Mouse (Mus musculus): Measurements from ENCODE around the gene Rd3.

The Rd3 gene

GRCm38 (mm10) chr1:191963948-191964772 is 13.0 kb upstream of the Rd3 start:
- DNase-seq (ENCODE audit: low spot score in 2 of 2): peak; percentile 77 to 91

- peak; percentile 58 to 77 for DNase-seq (ENCODE audit: low spot score in 2 of 2)
Observed at GRCm38 (mm10) chr1:191964773-191965481, 12.2 kb upstream of the Rd3 start.

- DNase-seq (ENCODE audit: low spot score in 2 of 2): no peak
Observed at GRCm38 (mm10) chr1:191969939-191970338, 7.2 kb upstream of the Rd3 start.

GRCm38 (mm10) chr1:191974509-191975405 is 2.4 kb upstream of the Rd3 start:
- DNase-seq (ENCODE audit: low spot score in 2 of 2): no peak

- DNase-seq (ENCODE audit: low spot score in 2 of 2): peak; percentile 40 to 69
Observed at GRCm38 (mm10) chr1:191981426-191982102, 4.4 kb downstream of the Rd3 start.

- DNase-seq (ENCODE audit: low spot score in 2 of 2): no peak
Observed at GRCm38 (mm10) chr1:191986674-191987480, 9.7 kb downstream of the Rd3 start.

- no peak for DNase-seq (ENCODE audit: low spot score in 2 of 2)
Observed at GRCm38 (mm10) chr1:191987481-191987769, 10.3 kb downstream of the Rd3 start.

GRCm38 (mm10) chr1:191988646-191989045 is 11.5 kb downstream of the Rd3 start:
- no peak for DNase-seq (ENCODE audit: low spot score in 2 of 2)

GRCm38 (mm10) chr1:191989060-191989459 is 11.9 kb downstream of the Rd3 start:
- DNase-seq (ENCODE audit: low spot score in 2 of 2): no peak

- DNase-seq (ENCODE audit: low spot score in 2 of 2): peak; percentile 90 to 93
Observed at GRCm38 (mm10) chr1:191989994-191990393, 12.8 kb downstream of the Rd3 start.

- DNase-seq (ENCODE audit: low spot score in 2 of 2): no peak
Observed at GRCm38 (mm10) chr1:191992040-191992780, 15.0 kb downstream of the Rd3 start.

GRCm38 (mm10) chr1:191994476-191994875 is 17.3 kb downstream of the Rd3 start:
- no peak for DNase-seq (ENCODE audit: low spot score in 2 of 2)

- peak in 1 of 2 experiments; percentile 81 for DNase-seq (ENCODE audit: low spot score in 2 of 2)
Observed at GRCm38 (mm10) chr1:191995488-191995887, 18.3 kb downstream of the Rd3 start.

- DNase-seq (ENCODE audit: low spot score in 2 of 2): no peak
Observed at GRCm38 (mm10) chr1:191995916-191996315, 18.7 kb downstream of the Rd3 start.

- no peak for DNase-seq (ENCODE audit: low spot score in 2 of 2)
Observed at GRCm38 (mm10) chr1:191996621-191997185, 19.5 kb downstream of the Rd3 start.

- DNase-seq (ENCODE audit: low spot score in 2 of 2): no peak
Observed at GRCm38 (mm10) chr1:191999022-191999421, 21.9 kb downstream of the Rd3 start.

Data from urinary bladder, postnatal 4 days (tissue).